Mouse (Mus musculus): ENCODE measurements at regions not wholly inside any gene's neighbourhood (a gene's known extent, or its start where the extent isn't known, plus 50 kb on each side); places are given as distances from the start of the nearest gene placed in this dataset.

- Histone ChIP-seq H3K9me3 (no peaks in the 10 kb centered on the region), H3K4me1 (peaks cover 3% of the 10 kb centered on the region; the same call in 1 of the 2 replicates), H3K27ac (no peak overlapping the region), H3K4me3 (no peak overlapping the region), H3K36me3 (no peaks in the 10 kb centered on the region), H3K27me3 (ENCODE audit: insufficient read depth, poor library complexity, severe bottlenecking) (no peaks in the 10 kb centered on the region)
- WGBS, result 81% methylated on average over 4 of the region's 4 CpGs
- DNase-seq (ENCODE audit: low spot score), result peak; percentile 63
These were observed 217.7 kb downstream of the Lrfn2 start for GRCm38 (mm10) chr17:49149896-49150295.

GRCm38 (mm10) chr17:49150971-49151422, 218.8 kb downstream of the Lrfn2 start:
- Histone ChIP-seq H3K36me3 (no peaks in the 10 kb centered on the region), H3K4me1 (peaks cover 3% of the 10 kb centered on the region; the same call in 1 of the 2 replicates), H3K4me3 (no peak overlapping the region), H3K27me3 (ENCODE audit: insufficient read depth, poor library complexity, severe bottlenecking) (no peaks in the 10 kb centered on the region), H3K9me3 (no peaks in the 10 kb centered on the region), H3K27ac (no peak overlapping the region)
- DNase-seq (ENCODE audit: low spot score), result no peak
- WGBS, result 75% methylated on average over 3 of the region's 3 CpGs

- H3K36me3 ChIP-seq, result no peaks in the 10 kb centered on the region
- H3K27ac ChIP-seq, result no peak overlapping the region
- H3K27me3 ChIP-seq (ENCODE audit: insufficient read depth, poor library complexity, severe bottlenecking), result peaks cover 19% of the 10 kb centered on the region; the same call in 1 of the 2 replicates
- no peaks in the 10 kb centered on the region for H3K9me3 ChIP-seq
- no peak overlapping the region for H3K4me3 ChIP-seq
- peaks cover 3% of the 10 kb centered on the region; the same call in 1 of the 2 replicates for H3K4me1 ChIP-seq
- DNase-seq (ENCODE audit: low spot score), result no peak
- WGBS, result 77% methylated on average over 9 of the region's 9 CpGs
These were observed 221.8 kb downstream of the Lrfn2 start for GRCm38 (mm10) chr17:49153994-49154393.

- H3K4me1 ChIP-seq, result peaks cover 3% of the 10 kb centered on the region; the same call in 1 of the 2 replicates
- H3K27ac ChIP-seq, result no peak overlapping the region
- no peak for DNase-seq (ENCODE audit: low spot score)
- H3K9me3 ChIP-seq, result no peaks in the 10 kb centered on the region
- 75% methylated on average over 9 of the region's 9 CpGs for WGBS
- H3K36me3 ChIP-seq, result no peaks in the 10 kb centered on the region
- no peak overlapping the region for H3K4me3 ChIP-seq
- H3K27me3 ChIP-seq (ENCODE audit: insufficient read depth, poor library complexity, severe bottlenecking), result peaks cover 19% of the 10 kb centered on the region; the same call in 1 of the 2 replicates
These were observed 222.9 kb downstream of the Lrfn2 start for GRCm38 (mm10) chr17:49155001-49155515.

GRCm38 (mm10) chr17:49157586-49157985, 225.4 kb downstream of the Lrfn2 start:
- 55% methylated on average over 2 of the region's 2 CpGs for WGBS
- peaks cover 19% of the 10 kb centered on the region; the same call in 1 of the 2 replicates for H3K27me3 ChIP-seq (ENCODE audit: insufficient read depth, poor library complexity, severe bottlenecking)
- H3K27ac ChIP-seq, result no peak overlapping the region

GRCm38 (mm10) chr17:49171252-49172047, 239.3 kb downstream of the Lrfn2 start:
- Histone ChIP-seq H3K9me3 (no peaks in the 10 kb centered on the region), H3K36me3 (no peaks in the 10 kb centered on the region), H3K27ac (no peak overlapping the region), H3K4me1 (peaks cover 11% of the 10 kb centered on the region), H3K4me3 (peak overlapping the region; percentile 52), H3K27me3 (ENCODE audit: insufficient read depth, poor library complexity, severe bottlenecking) (peaks cover 73% of the 10 kb centered on the region)
- no peak for DNase-seq (ENCODE audit: low spot score)
- 7% methylated on average over 20 of the region's 20 CpGs for WGBS

More at GRCm38 (mm10) chr17:49157586-49157985, 225.4 kb downstream of the Lrfn2 start:
- H3K4me1 ChIP-seq, result peaks cover 3% of the 10 kb centered on the region; the same call in 1 of the 2 replicates
- no peak for DNase-seq (ENCODE audit: low spot score)
- H3K9me3 ChIP-seq, result no peaks in the 10 kb centered on the region
- no peak overlapping the region for H3K4me3 ChIP-seq
- no peaks in the 10 kb centered on the region for H3K36me3 ChIP-seq

- WGBS, result 11% methylated on average over 15 of the region's 15 CpGs
- H3K9me3 ChIP-seq, result no peaks in the 10 kb centered on the region
- H3K4me1 ChIP-seq, result peaks cover 11% of the 10 kb centered on the region
- no peaks in the 10 kb centered on the region for H3K36me3 ChIP-seq
- DNase-seq (ENCODE audit: low spot score), result no peak
- peaks cover 78% of the 10 kb centered on the region for H3K27me3 ChIP-seq (ENCODE audit: insufficient read depth, poor library complexity, severe bottlenecking)
- H3K27ac ChIP-seq, result no peak overlapping the region
- H3K4me3 ChIP-seq, result peak overlapping the region; percentile 52
These were observed 240.0 kb downstream of the Lrfn2 start for GRCm38 (mm10) chr17:49172052-49172799.

- Histone ChIP-seq H3K4me3 (no peak overlapping the region), H3K4me1 (peaks cover 11% of the 10 kb centered on the region), H3K27ac (no peak overlapping the region), H3K36me3 (no peaks in the 10 kb centered on the region), H3K27me3 (ENCODE audit: insufficient read depth, poor library complexity, severe bottlenecking) (peaks cover 82% of the 10 kb centered on the region), H3K9me3 (no peaks in the 10 kb centered on the region)
- no peak for DNase-seq (ENCODE audit: low spot score)
- 66% methylated on average over 8 of the region's 8 CpGs for WGBS
These were observed 240.6 kb downstream of the Lrfn2 start for GRCm38 (mm10) chr17:49172800-49173150.

GRCm38 (mm10) chr17:49177966-49178731, 246.0 kb downstream of the Lrfn2 start:
- Histone ChIP-seq H3K27ac (no peak overlapping the region), H3K9me3 (no peaks in the 10 kb centered on the region), H3K36me3 (no peaks in the 10 kb centered on the region), H3K4me3 (no peak overlapping the region), H3K27me3 (ENCODE audit: insufficient read depth, poor library complexity, severe bottlenecking) (peaks cover 90% of the 10 kb centered on the region), H3K4me1 (no peaks in the 10 kb centered on the region)
- WGBS, result 74% methylated on average over 6 of the region's 6 CpGs
- no peak for DNase-seq (ENCODE audit: low spot score)

GRCm38 (mm10) chr17:49182485-49182884, 245.7 kb upstream of the Mocs1 start:
- no peak overlapping the region for H3K4me3 ChIP-seq
- H3K36me3 ChIP-seq, result no peaks in the 10 kb centered on the region
- peaks cover 64% of the 10 kb centered on the region for H3K27me3 ChIP-seq (ENCODE audit: insufficient read depth, poor library complexity, severe bottlenecking)
- WGBS, result 9% methylated on average over 4 of the region's 4 CpGs
- H3K9me3 ChIP-seq, result no peaks in the 10 kb centered on the region
- DNase-seq (ENCODE audit: low spot score), result no peak
- H3K27ac ChIP-seq, result no peak overlapping the region
- H3K4me1 ChIP-seq, result peaks cover 3% of the 10 kb centered on the region; the same call in 1 of the 2 replicates

- H3K9me3 ChIP-seq, result no peaks in the 10 kb centered on the region
- no peaks in the 10 kb centered on the region for H3K36me3 ChIP-seq
- H3K27me3 ChIP-seq (ENCODE audit: insufficient read depth, poor library complexity, severe bottlenecking), result peaks cover 50% of the 10 kb centered on the region
- H3K27ac ChIP-seq, result no peak overlapping the region
- H3K4me1 ChIP-seq, result peaks cover 3% of the 10 kb centered on the region; the same call in 1 of the 2 replicates
- DNase-seq (ENCODE audit: low spot score), result no peak
- no peak overlapping the region for H3K4me3 ChIP-seq
- WGBS, result 68% methylated on average over 3 of the region's 3 CpGs
These were observed 244.2 kb upstream of the Mocs1 start for GRCm38 (mm10) chr17:49183917-49184316.

- no peaks in the 10 kb centered on the region for H3K36me3 ChIP-seq
- DNase-seq (ENCODE audit: low spot score), result no peak
- peaks cover 3% of the 10 kb centered on the region; the same call in 1 of the 2 replicates for H3K4me1 ChIP-seq
- peaks cover 38% of the 10 kb centered on the region for H3K27me3 ChIP-seq (ENCODE audit: insufficient read depth, poor library complexity, severe bottlenecking)
- no peak overlapping the region for H3K4me3 ChIP-seq
- no peak overlapping the region for H3K27ac ChIP-seq
- whole genome bisulfite sequencing, result 37% methylated on average over 8 of the region's 8 CpGs
- H3K9me3 ChIP-seq, result no peaks in the 10 kb centered on the region
These were observed 243.0 kb upstream of the Mocs1 start for GRCm38 (mm10) chr17:49185052-49185612.
